Comparison of ENCODE assay signal across 9 mouse cellular contexts in the genomic region with DNA sequence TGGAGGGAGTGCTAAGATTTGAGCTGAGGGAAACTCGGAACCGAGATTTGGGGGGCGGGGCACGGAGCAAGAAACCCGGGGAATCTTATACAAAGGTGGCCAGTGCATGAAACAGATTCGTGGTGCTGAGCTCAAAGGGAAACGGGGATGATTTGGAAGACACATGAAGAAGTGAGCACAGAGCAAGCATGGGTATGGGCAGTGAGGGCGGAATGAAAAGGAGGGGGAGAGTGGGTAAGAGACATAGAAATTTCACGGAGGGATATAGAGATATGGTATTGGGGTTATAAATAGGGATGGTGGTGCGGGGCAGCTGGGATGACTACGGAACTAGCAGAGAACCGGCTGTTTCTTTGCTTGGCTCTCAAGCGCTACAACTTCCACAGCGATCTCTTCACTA. TPM values are rescaled to one million over a fixed set of nuclear protein-coding genes. Genes with fewer than 3 reads are reported as not detected.
DNase-seq lines count a peak whose midpoint lies in the region; ATAC-seq and TF ChIP-seq lines count a peak whose summit lies in the region.
"Had no signal": no experiment of that assay in that cellular context is flagged by ENCODE, and none has a peak within 500 bp of the region (broad histone marks: within the 10 kb centered on the region; RNA-seq: fewer than 3 reads in every experiment).

No protein-coding gene starts in this region.

- no peaks in the 10 kb centered on the region for H3K9me3 ChIP-seq in forebrain, embryonic 16.5 days (ENCODE audit: control insufficient read depth, low read length)
- H3K9me3 ChIP-seq in liver, embryonic 15.5 days (replicated peaks), result no peaks in the 10 kb centered on the region

- H3K4me3 ChIP-seq in left cerebral cortex, adult 2 months, result peak overlapping the region; percentile 60
- H3K4me3 ChIP-seq in cortical plate, adult 2 months (ENCODE audit: insufficient read depth, low read length), result peak overlapping the region; percentile 59
- peak overlapping the region; percentile 57 for H3K4me3 ChIP-seq in forebrain, embryonic 16.5 days (replicated peaks; ENCODE audit: low read length)
- peak overlapping the region; percentile 39 for H3K4me3 ChIP-seq in liver, embryonic 15.5 days (replicated peaks)

- no peak for TF ChIP-seq POLR2A in cortical plate, adult 2 months (IDR thresholded peaks at IDR 0.05; ENCODE audit: extremely low read depth, insufficient read depth, low read length)

- DNase-seq in left cerebral cortex, adult 2 months (ENCODE audit: extremely low spot score in 1 of 2, low spot score in 2 of 2), result peak in 1 of 2 experiments; percentile 6
- DNase-seq in left cerebral cortex, postnatal 36 days (ENCODE audit: low spot score in 2 of 2), result no peak
- no peak for DNase-seq in gastrocnemius, postnatal 14 days
- DNase-seq in cerebellum, postnatal 10 days, result no peak
- no peak for DNase-seq in T-cell, adult 2 months (ENCODE audit: low spot score)

- H3K4me2 ChIP-seq in forebrain, embryonic 16.5 days (ENCODE audit: low read length), result peak overlapping the region; percentile 50
- peak overlapping the region; percentile 46 for H3K4me2 ChIP-seq in liver, embryonic 15.5 days

- peak; percentile 71 for ATAC-seq in forebrain, embryonic 16.5 days
- ATAC-seq in liver, embryonic 15.5 days (ENCODE audit: insufficient read depth), result no peak

- no peaks in the 10 kb centered on the region for H3K27me3 ChIP-seq in forebrain, embryonic 16.5 days (replicated peaks; ENCODE audit: control insufficient read depth, insufficient read depth, low read length)
- H3K27me3 ChIP-seq in liver, embryonic 15.5 days, result no peaks in the 10 kb centered on the region; the same call in 1 of the 2 replicates

- H3K36me3 ChIP-seq in forebrain, embryonic 16.5 days (ENCODE audit: control insufficient read depth, insufficient read depth), result no peaks in the 10 kb centered on the region
- H3K36me3 ChIP-seq in liver, embryonic 15.5 days (replicated peaks), result no peaks in the 10 kb centered on the region

- H3K9ac ChIP-seq in forebrain, embryonic 16.5 days (replicated peaks; ENCODE audit: low read depth, low read length), result peak overlapping the region; percentile 60
- H3K9ac ChIP-seq in liver, embryonic 15.5 days, result no peak overlapping the region

- intact Hi-C loops in left cerebral cortex, adult 2 months (cut with DNase I), result no loop called here
- intact Hi-C loops in left cerebral cortex, postnatal 36 days (cut with DNase I), result no loop called here
- intact Hi-C loops in gastrocnemius, postnatal 14 days (cut with DNase I; ENCODE audit: low total_unique reads), result no loop called here

- 21% methylated on average over 14 of the region's 14 CpGs for WGBS in forebrain, embryonic 16.5 days
- 24% methylated on average over 14 of the region's 14 CpGs for WGBS in liver, embryonic 15.5 days (ENCODE audit: insufficient replicate concordance)

- peak overlapping the region; percentile 44; the same call in 1 of the 2 replicates for H3K27ac ChIP-seq in left cerebral cortex, adult 2 months
- H3K27ac ChIP-seq in cortical plate, adult 2 months (ENCODE audit: insufficient read depth, low read length), result no peak overlapping the region
- H3K27ac ChIP-seq in forebrain, embryonic 16.5 days (ENCODE audit: low read length), result no peak overlapping the region
- no peak overlapping the region for H3K27ac ChIP-seq in liver, embryonic 15.5 days (replicated peaks)

- no peaks in the 10 kb centered on the region for H3K4me1 ChIP-seq in cortical plate, adult 2 months (ENCODE audit: control insufficient read depth, insufficient read depth, low read length)
- no peaks in the 10 kb centered on the region for H3K4me1 ChIP-seq in forebrain, embryonic 16.5 days (replicated peaks; ENCODE audit: control insufficient read depth, insufficient read depth, low read length)
- no peaks in the 10 kb centered on the region for H3K4me1 ChIP-seq in liver, embryonic 15.5 days (replicated peaks)

- no peak for TF ChIP-seq CTCF in left cerebral cortex, adult 2 months (IDR thresholded peaks at IDR 0.05)
- no peak for TF ChIP-seq CTCF in cortical plate, adult 2 months (IDR thresholded peaks at IDR 0.05; ENCODE audit: extremely low read depth, insufficient read depth, low read length)

RNA-seq across cellular contexts. Expression of a gene that starts 0.6 kb away (rescaled TPM):
- 1 to 10 TPM; 5.9 to 8.2 TPM for total RNA-seq in left cerebral cortex, adult 2 months (2021)
- total RNA-seq in left cerebral cortex, postnatal 36 days (2021), result 1 to 10 TPM; 6.7 to 7.2 TPM
- 7.7 and 10.2 TPM in 2 replicates for polyA plus RNA-seq in cortical plate, adult 2 months (2012; rRNA removed)
- polyA plus RNA-seq in forebrain, embryonic 16.5 days (2015; fragmentation: Nextera tagmentation; extraction: Ambion mirVana), result 23.0 and 24.9 TPM in 2 replicates
- 0.48 and 1.1 TPM in 2 replicates for polyA plus RNA-seq in liver, embryonic 15.5 days (2015; fragmentation: Nextera tagmentation; extraction: Ambion mirVana)
- total RNA-seq in gastrocnemius, postnatal 14 days (2021), result under 1 TPM in 1 of 2 experiments, not detected in 1; 0.22 TPM
- total RNA-seq: neutrophil, adult 5-6 weeks had no signal

Comparison
In these comparisons a context has a peak if more than half of its experiments do, and no peak if none do; other contexts are left out.
1. RNA of a gene that starts 0.6 kb away (total RNA-seq): 5.9 to 8.2 TPM in left cerebral cortex, adult 2 months and 6.7 to 7.2 TPM in left cerebral cortex, postnatal 36 days; 0.22 TPM in gastrocnemius, postnatal 14 days; every median in the first group is over 4 times any median in the second.
2. Peak in every context shown above with its lines, with median percentiles within 50 percentile points of each other: H3K4me3 ChIP-seq.